Mouse (Mus musculus): ENCODE data around the gene Spem1. TPM values are rescaled to one million over a fixed set of nuclear protein-coding genes. Genes with fewer than 3 reads are reported as not detected.
A peak's percentile ranks its signal among the peaks of the same experiment; 100 is the strongest.

Spem1 gene
- polyA plus RNA-seq, 1 experiment from 2014 or later = not detected

GRCm38 (mm10) chr11:69849128-69849527 is 27.1 kb upstream of the Spem1 start:
- no peak for DNase-seq (ENCODE audit: low spot score)
- Histone ChIP-seq H3K9me3 (replicated peaks) (no peaks in the 10 kb centered on the region), H3K36me3 (peaks cover 57% of the 10 kb centered on the region), H3K4me1 (peaks cover 54% of the 10 kb centered on the region), H3K27me3 (ENCODE audit: low read depth, poor library complexity, severe bottlenecking) (no peaks in the 10 kb centered on the region), H3K27ac (no peak overlapping the region), H3K4me3 (no peak overlapping the region)
- WGBS = 93% methylated on average over 9 of the region's 9 CpGs

GRCm38 (mm10) chr11:69848021-69848420 is 26.0 kb upstream of the Spem1 start:
- Histone ChIP-seq H3K4me3 (peak overlapping the region; percentile 78), H3K27me3 (ENCODE audit: low read depth, poor library complexity, severe bottlenecking) (no peaks in the 10 kb centered on the region), H3K36me3 (peaks cover 55% of the 10 kb centered on the region), H3K27ac (peak overlapping the region; percentile 97; the same call in 1 of the 2 replicates), H3K4me1 (peaks cover 43% of the 10 kb centered on the region), H3K9me3 (replicated peaks) (no peaks in the 10 kb centered on the region)
- no peak for DNase-seq (ENCODE audit: low spot score)
- WGBS = 98% methylated on average over 6 of the region's 6 CpGs

- Histone ChIP-seq H3K4me3 (peak overlapping the region; percentile 78), H3K27ac (peak overlapping the region; percentile 97), H3K27me3 (ENCODE audit: low read depth, poor library complexity, severe bottlenecking) (no peaks in the 10 kb centered on the region), H3K36me3 (peaks cover 45% of the 10 kb centered on the region), H3K4me1 (peaks cover 42% of the 10 kb centered on the region), H3K9me3 (replicated peaks) (no peaks in the 10 kb centered on the region)
- WGBS = 10% methylated on average over 37 of the region's 37 CpGs
- peak; percentile 65 for DNase-seq (ENCODE audit: low spot score)
These were observed 25.0 kb upstream of the Spem1 start for GRCm38 (mm10) chr11:69846738-69847688.

GRCm38 (mm10) chr11:69846198-69846680 is 24.3 kb upstream of the Spem1 start, which contains the start of gene Plscr3:
Gene Plscr3, plus strand, starts transcription at chr11:69846376.
- H3K27me3 ChIP-seq (ENCODE audit: low read depth, poor library complexity, severe bottlenecking) = no peaks in the 10 kb centered on the region
- H3K36me3 ChIP-seq = peaks cover 37% of the 10 kb centered on the region
- peak within 1 kb of the TSS; percentile 97 for H3K27ac ChIP-seq
- DNase-seq (ENCODE audit: low spot score) = peak; percentile 95
- no peaks in the 10 kb centered on the region for H3K9me3 ChIP-seq (replicated peaks)
- H3K4me3 ChIP-seq = peak within 1 kb of the TSS; percentile 78
- H3K4me1 ChIP-seq = peaks cover 36% of the 10 kb centered on the region
- 1% methylated on average over 38 of the region's 38 CpGs for WGBS

- peak; percentile 65 for DNase-seq (ENCODE audit: low spot score)
- H3K4me1 ChIP-seq = peaks cover 50% of the 10 kb centered on the region
- 6% methylated on average over 7 of the region's 7 CpGs for WGBS
These were observed 16.7 kb upstream of the Spem1 start for GRCm38 (mm10) chr11:69838714-69839104.

GRCm38 (mm10) chr11:69837952-69838713 is 16.2 kb upstream of the Spem1 start, which contains the start of gene Tmem256:
Gene Tmem256, plus strand, starts transcription at chr11:69838514.
- WGBS = under 1% methylated on average over 34 of the region's 34 CpGs
- H3K36me3 ChIP-seq = peaks cover 8% of the 10 kb centered on the region
- no peaks in the 10 kb centered on the region for H3K9me3 ChIP-seq (replicated peaks)
- H3K4me1 ChIP-seq = peaks cover 53% of the 10 kb centered on the region
- peak within 1 kb of the TSS; percentile 72 for H3K4me3 ChIP-seq
- H3K27me3 ChIP-seq (ENCODE audit: low read depth, poor library complexity, severe bottlenecking) = peaks cover 40% of the 10 kb centered on the region
- DNase-seq (ENCODE audit: low spot score) = peak; percentile 92
- H3K27ac ChIP-seq = peak within 1 kb of the TSS; percentile 88

More at GRCm38 (mm10) chr11:69838714-69839104, 16.7 kb upstream of the Spem1 start:
- no peaks in the 10 kb centered on the region for H3K9me3 ChIP-seq (replicated peaks)
- peaks cover 34% of the 10 kb centered on the region for H3K27me3 ChIP-seq (ENCODE audit: low read depth, poor library complexity, severe bottlenecking)
- peaks cover 3% of the 10 kb centered on the region for H3K36me3 ChIP-seq
- peak overlapping the region; percentile 88 for H3K27ac ChIP-seq
- peak overlapping the region; percentile 72 for H3K4me3 ChIP-seq

- peak within 1 kb of the TSS; percentile 88 for H3K27ac ChIP-seq
- peaks cover 14% of the 10 kb centered on the region for H3K36me3 ChIP-seq
- DNase-seq (ENCODE audit: low spot score) = no peak
- peaks cover 53% of the 10 kb centered on the region for H3K4me1 ChIP-seq
- H3K27me3 ChIP-seq (ENCODE audit: low read depth, poor library complexity, severe bottlenecking) = peaks cover 45% of the 10 kb centered on the region
- no peaks in the 10 kb centered on the region for H3K9me3 ChIP-seq (replicated peaks)
- under 1% methylated on average over 30 of the region's 32 CpGs for WGBS
- H3K4me3 ChIP-seq = peak within 1 kb of the TSS; percentile 72
These were observed 15.6 kb upstream of the Spem1 start, which contains the start of gene Nlgn2 for GRCm38 (mm10) chr11:69837604-69837951. Gene Nlgn2, minus strand, starts transcription at chr11:69837784.

- H3K4me3 ChIP-seq = peak overlapping the region; percentile 72
- H3K9me3 ChIP-seq (replicated peaks) = no peaks in the 10 kb centered on the region
- peak overlapping the region; percentile 88 for H3K27ac ChIP-seq
- peak; percentile 68 for DNase-seq (ENCODE audit: low spot score)
- H3K36me3 ChIP-seq = peaks cover 17% of the 10 kb centered on the region
- 1% methylated on average over 52 of the region's 52 CpGs for WGBS
- peaks cover 53% of the 10 kb centered on the region for H3K4me1 ChIP-seq
- H3K27me3 ChIP-seq (ENCODE audit: low read depth, poor library complexity, severe bottlenecking) = peaks cover 52% of the 10 kb centered on the region
These were observed 15.0 kb upstream of the Spem1 start for GRCm38 (mm10) chr11:69836703-69837576.

GRCm38 (mm10) chr11:69835966-69836335 is 14.0 kb upstream of the Spem1 start:
- WGBS = 3% methylated on average over 4 of the region's 4 CpGs
- no peak for DNase-seq (ENCODE audit: low spot score)
- Histone ChIP-seq H3K27me3 (ENCODE audit: low read depth, poor library complexity, severe bottlenecking) (peaks cover 53% of the 10 kb centered on the region), H3K27ac (peak overlapping the region; percentile 12; the same call in 1 of the 2 replicates), H3K4me1 (peaks cover 58% of the 10 kb centered on the region), H3K36me3 (peaks cover 19% of the 10 kb centered on the region), H3K9me3 (replicated peaks) (no peaks in the 10 kb centered on the region), H3K4me3 (peak overlapping the region; percentile 72)

- no peaks in the 10 kb centered on the region for H3K9me3 ChIP-seq (replicated peaks)
- peak overlapping the region; percentile 72 for H3K4me3 ChIP-seq
- H3K27me3 ChIP-seq (ENCODE audit: low read depth, poor library complexity, severe bottlenecking) = peaks cover 53% of the 10 kb centered on the region
- 0 out of 2 replicates have a peak overlapping the region, but pooled peaks have one; percentile 12 for H3K27ac ChIP-seq
- 5% methylated on average over 9 of the region's 9 CpGs for WGBS
- peaks cover 61% of the 10 kb centered on the region for H3K4me1 ChIP-seq
- DNase-seq (ENCODE audit: low spot score) = peak; percentile 64
- H3K36me3 ChIP-seq = peaks cover 19% of the 10 kb centered on the region
These were observed 13.5 kb upstream of the Spem1 start for GRCm38 (mm10) chr11:69835326-69835965.

GRCm38 (mm10) chr11:69834001-69834549 is 12.1 kb upstream of the Spem1 start:
- 7% methylated on average over 40 of the region's 48 CpGs for WGBS
- peak overlapping the region; percentile 80 for H3K27ac ChIP-seq
- peaks cover 21% of the 10 kb centered on the region for H3K36me3 ChIP-seq
- H3K4me1 ChIP-seq = peaks cover 60% of the 10 kb centered on the region
- peak; percentile 56 for DNase-seq (ENCODE audit: low spot score)
- no peaks in the 10 kb centered on the region for H3K9me3 ChIP-seq (replicated peaks)
- peak overlapping the region; percentile 72 for H3K4me3 ChIP-seq
- H3K27me3 ChIP-seq (ENCODE audit: low read depth, poor library complexity, severe bottlenecking) = peaks cover 53% of the 10 kb centered on the region

Measured in limb, embryonic 10.5 days (tissue).